Mouse (Mus musculus) bone marrow, adult 2 months (tissue): ENCODE data around the gene Gm49342.
"Not testable (repeated sequence)": the region's sequence is repeated elsewhere in the genome, so short reads cannot be mapped to it uniquely, and the experiment has no call there.

Experiments
- CTCF ChIP-seq: fragments of 200-500 bp; IDR thresholded peaks from 2 replicates; pipeline ENCODE4 v1.5.1; 2011; ENCODE audit warnings: low read length, control low read depth; ENCODE audit not compliant: control insufficient read depth, insufficient read depth
- POLR2A ChIP-seq: fragments of 200-500 bp; IDR thresholded peaks from 2 replicates; pipeline ENCODE4 v1.6.1; 2011; ENCODE audit warnings: low read depth, mild to moderate bottlenecking, control low read depth, low read length, borderline replicate concordance; ENCODE audit not compliant: control insufficient read depth

DNA sequence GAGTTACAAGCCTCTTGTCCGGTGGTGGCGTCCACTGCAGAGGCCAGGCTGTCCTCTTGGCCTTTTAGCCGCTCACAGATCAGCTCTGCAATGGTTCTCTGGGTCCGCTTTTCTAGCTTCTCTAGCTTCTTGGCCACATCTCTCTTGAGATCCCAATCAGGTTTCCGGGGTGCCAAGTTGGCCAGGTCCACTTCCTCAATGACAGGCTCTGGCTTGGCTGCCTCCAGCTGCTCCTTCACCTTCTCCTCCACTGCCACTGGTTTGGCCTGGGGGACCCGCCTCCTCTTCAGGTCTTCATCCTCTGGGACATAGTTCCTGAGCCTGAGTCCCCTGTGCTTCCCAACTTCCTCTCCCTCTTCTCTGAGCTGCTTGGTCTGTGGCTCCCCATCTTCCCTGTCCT is 34.1 kb downstream of the Gm49342 start:
- not testable (repeated sequence) for TF ChIP-seq POLR2A, CTCF
